Mouse (Mus musculus) Patski (cell line): ENCODE measurements around the gene Edaradd. TPM values are rescaled to one million over a fixed set of nuclear protein-coding genes. Genes with fewer than 3 reads are reported as not detected.

Source experiments
- ATAC-seq: fragments of 100-300 bp; one replicate; pipeline ENCODE4 v1.8.0; 2021
- CTCF ChIA-PET: fragments of 350-600 bp; sonication (Branson Sonifier 250); formaldehyde crosslinking; loops from one replicate; lab custom pipeline; 2022; ENCODE audit warnings: inconsistent platforms; lab: Charles Lee
- POLR2A ChIA-PET: fragments of 350-600 bp; sonication (Branson Sonifier 250); formaldehyde crosslinking; loops from one replicate; lab custom pipeline; 2022; ENCODE audit warnings: antibody characterized with exemption, inconsistent platforms; lab: Charles Lee
- DNase-seq: peaks from one replicate; pipeline ENCODE4 v3.0.0-alpha.2; 2011; ENCODE audit warnings: low read depth, low spot score
- H3K27me3 ChIP-seq: fragments of 371-371 bp; one replicate; pipeline ENCODE4 v1.5.1; 2021
- CTCF ChIP-seq: fragments of 100-300 bp; IDR thresholded peaks from one replicate; pipeline ENCODE4 v1.5.1; 2021
- in situ Hi-C: fragments of 300-500 bp; cut with MboI; formaldehyde crosslinking; loops from 3 replicates; pipeline ENCODE4 v1.11.1; 2018; ENCODE audit warnings: low pct_unique_long_range_greater_than_20kb, mixed read lengths
- polyA plus RNA-seq: library from polyadenylated mRNA; unstranded; gene quantifications from one replicate; pipeline ENCODE4 v1.2.3, GENCODE M21; 2021

Gene Edaradd
- not detected for polyA plus RNA-seq

DNA sequence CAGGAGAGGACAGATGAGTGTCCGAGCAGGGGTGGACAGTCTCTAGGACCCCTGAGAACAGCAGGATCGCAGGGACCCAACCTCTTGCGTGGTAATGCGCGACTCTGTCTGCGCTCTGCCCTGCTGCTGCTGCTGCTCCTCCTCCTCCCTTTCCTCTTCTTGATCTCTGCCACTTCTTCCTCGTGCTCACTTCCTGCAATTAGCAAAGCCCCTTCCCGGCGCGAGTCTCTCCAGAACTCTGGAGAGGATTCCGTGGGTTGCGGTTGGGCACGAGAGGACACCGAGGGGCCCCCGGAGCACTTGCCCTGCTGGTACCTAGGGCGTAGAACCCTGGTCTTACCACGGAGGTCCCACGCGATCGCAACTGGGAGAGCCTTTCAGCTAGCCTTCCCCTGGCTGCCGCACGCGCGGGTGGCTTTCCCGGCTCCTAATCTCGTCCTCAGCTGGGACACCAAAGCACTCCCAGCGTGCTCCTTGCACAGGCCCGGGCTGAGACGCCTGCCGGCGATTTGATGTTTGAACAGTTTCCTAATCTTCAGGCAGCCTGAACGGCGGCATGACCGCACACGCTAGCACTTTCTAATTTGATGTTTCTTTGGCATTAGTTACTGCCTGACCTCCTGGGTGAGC, at the start of gene Edaradd:
Edaradd (minus strand) TSS at position 484 of the 630 bp plus-strand sequence.
- no peak for DNase-seq
- in situ Hi-C loops, result no loop called here
- peaks cover 24% of the 10 kb centered on the region for H3K27me3 ChIP-seq
- ChIA-PET CTCF (interaction anchor here (1.2 kb wide), 1 partner anchor 8 kb away, joined by 3 read pairs; no protein-coding TSS in a partner anchor), POLR2A (no interaction called here)
- ATAC-seq, result no peak
- TF ChIP-seq CTCF, result no peak

DNA sequence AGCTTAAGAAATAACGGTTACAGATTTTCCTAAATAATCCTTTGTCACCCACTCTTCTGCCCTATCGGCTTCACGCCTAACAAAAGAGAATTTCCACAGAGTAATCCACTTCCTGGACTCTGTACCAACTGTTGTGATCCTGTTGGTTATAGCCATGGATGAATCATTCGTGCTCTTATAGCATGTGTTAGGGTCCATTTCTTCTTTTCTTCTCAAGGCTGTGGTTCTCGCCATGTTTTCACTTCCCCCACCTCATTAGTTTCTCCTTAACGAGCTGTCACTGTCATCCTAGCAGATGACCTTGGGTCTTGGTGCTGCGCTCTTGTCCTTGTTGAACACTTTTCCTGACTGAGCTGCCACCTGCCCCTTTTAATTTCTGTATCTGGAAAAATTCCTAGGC, 49.5 kb upstream of the Edaradd start:
- peaks cover 6% of the 10 kb centered on the region for H3K27me3 ChIP-seq
- ChIA-PET CTCF (interaction anchor here (0.8 to 1.2 kb wide), 2 partner anchors 15 to 94 kb away, joined by 3 read pairs; no protein-coding TSS in a partner anchor), POLR2A (no interaction called here)
- ATAC-seq, result no peak
- no peak for TF ChIP-seq CTCF
- DNase-seq, result no peak
- in situ Hi-C loops, result no loop called here

DNA sequence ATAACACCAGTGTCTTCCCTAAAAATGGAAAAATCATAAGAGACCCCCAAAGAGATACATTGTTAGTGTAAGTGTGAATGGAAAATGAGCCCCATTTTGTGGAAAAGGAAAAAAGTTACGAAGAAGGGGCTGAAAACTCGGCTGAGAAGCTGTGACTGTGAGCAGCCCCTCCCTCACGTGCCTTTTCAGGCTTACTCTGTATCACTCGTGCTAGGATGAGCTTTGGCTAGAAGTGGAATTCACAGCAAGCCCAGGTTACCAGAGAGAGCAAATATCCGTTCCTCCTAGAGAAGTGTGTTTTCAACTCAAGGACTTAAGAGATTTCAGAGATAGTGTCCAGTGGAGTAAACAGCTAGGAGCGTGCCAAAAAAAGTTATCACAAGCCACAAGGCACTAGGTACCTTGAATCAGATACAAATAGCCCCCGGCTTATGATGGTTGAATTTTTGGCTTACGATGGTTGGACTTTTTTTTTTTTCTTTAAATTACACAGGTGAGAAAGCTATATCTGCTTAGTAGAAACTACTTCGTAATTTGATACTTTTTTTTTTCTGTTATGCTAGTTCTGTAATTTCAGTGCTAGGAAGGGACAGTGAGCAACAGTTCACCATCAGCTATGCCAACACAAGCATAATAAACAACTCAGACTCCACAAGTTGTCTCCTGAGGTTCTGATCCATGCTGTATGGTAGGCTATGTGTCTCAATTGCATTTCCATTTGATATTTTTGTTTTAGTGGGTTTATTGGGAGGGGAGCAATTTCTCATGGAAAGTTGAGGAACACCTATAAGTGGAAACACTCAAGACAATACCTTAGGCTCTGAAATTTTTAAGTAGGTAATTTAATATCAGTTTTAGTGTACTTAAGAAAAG, 48.6 kb upstream of the Edaradd start:
- H3K27me3 ChIP-seq, result peaks cover 6% of the 10 kb centered on the region
- ChIA-PET POLR2A (no interaction called here), CTCF (interaction anchor here (0.8 kb wide), 1 partner anchor 16 kb away, joined by 3 read pairs; no protein-coding TSS in a partner anchor)
- in situ Hi-C loops, result no loop called here
- DNase-seq (no peak), ATAC-seq (no peak)
- no peak for TF ChIP-seq CTCF

DNA sequence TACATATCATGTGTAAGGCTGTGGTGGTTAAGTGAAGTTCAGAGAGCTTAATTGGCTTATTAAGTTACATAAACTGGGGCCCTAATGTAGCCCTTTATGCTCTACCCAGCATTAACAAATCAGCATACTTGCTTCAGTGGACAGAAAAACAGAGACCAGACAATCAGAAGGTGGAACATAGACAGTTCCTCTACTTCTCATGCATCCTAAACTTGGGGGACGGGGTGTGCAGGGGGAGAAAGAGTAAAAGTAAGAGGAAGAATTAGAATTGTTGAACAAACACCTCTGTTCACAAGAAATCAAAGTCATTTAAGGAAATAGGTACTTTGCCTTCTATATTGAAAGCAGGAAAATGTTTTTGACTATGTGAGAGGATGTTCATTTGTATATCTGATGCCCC, 47.7 kb upstream of the Edaradd start:
- in situ Hi-C loops, result no loop called here
- no peak for DNase-seq

DNA sequence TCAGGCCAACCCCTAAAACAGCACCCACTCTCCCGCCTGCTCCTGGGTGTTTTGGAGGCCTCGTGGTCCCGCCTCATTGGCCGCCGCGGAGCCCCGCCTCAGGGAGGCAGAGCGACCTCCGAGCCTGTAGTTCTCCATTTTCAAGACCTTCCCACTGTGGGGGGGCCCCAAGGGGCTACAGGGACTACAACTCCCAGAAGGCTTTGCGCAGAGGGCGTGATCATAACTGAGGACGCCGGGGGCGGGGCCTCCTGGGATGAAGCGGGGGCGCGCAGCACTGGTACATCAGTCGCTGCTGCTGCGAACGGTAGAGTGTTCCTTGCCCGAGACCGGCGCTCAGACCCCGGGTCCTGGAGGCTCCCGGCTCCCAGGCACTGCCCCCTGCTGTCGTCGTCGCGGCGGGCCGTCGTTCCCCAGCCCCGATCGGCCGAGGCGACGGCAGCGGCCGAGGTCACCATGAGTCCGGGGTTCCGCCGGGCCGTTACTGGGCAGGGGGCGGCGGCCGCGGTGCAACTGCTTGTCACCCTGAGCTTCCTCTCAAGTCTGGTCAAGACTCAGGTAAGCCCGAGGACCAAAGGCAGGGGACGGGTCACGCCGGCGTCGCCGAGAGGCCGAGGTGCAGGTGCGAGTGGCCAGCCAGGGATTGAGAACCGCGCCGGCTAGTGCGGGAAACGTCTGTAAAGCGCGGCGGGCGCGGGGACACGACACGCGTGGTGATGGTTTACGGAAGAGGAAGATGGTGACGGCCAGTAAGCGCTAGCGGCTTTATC, 45.6 kb upstream of the Edaradd start, which contains the start of gene Ero1lb:
Ero1lb (plus strand) TSS at position 254 of the 770 bp plus-strand sequence.
- in situ Hi-C loops, result no loop called here
- ATAC-seq, result peak; percentile 99
- H3K27me3 ChIP-seq, result peaks cover 6% of the 10 kb centered on the region
- peak; percentile 71 for DNase-seq
- TF ChIP-seq CTCF, result peak; percentile 33
- ChIA-PET CTCF (interaction anchor here (1.2 to 2.5 kb wide), 2 partner anchors 15 to 24 kb away, joined by 3 to 6 read pairs; no protein-coding TSS in a partner anchor), POLR2A (no interaction called here)

More for the DNA sequence above, 47.7 kb upstream of the Edaradd start:
- CTCF ChIA-PET, result interaction anchor here (1.0 kb wide), 1 partner anchor 94 kb away, joined by 3 read pairs; no protein-coding TSS in a partner anchor
- H3K27me3 ChIP-seq, result peaks cover 6% of the 10 kb centered on the region
- TF ChIP-seq CTCF, result no peak
- ATAC-seq, result no peak
- POLR2A ChIA-PET, result no interaction called here

DNA sequence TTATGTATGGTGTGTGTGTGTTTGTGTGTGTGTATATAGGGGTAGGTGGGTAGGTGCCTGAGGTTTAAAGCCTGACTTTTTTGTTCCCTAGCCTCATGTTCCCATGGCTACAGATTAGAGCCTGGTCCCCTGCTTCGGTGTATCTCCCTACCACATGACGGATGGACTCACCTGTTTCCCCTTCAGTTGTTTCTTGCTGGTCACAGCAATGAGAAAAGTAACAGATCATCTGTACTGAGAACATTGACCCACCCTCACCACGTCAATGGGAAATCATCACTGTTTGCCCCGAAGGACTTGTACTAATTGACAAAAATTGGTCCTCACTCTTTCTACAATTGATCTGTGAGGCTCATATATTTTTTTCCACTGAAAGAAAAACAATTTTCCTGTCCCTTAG, 42.0 kb upstream of the Edaradd start:
- no peak for TF ChIP-seq CTCF
- ChIA-PET POLR2A (no interaction called here), CTCF (no interaction called here)
- H3K27me3 ChIP-seq, result peaks cover 9% of the 10 kb centered on the region
- DNase-seq, result no peak
- in situ Hi-C loops, result no loop called here
- no peak for ATAC-seq

DNA sequence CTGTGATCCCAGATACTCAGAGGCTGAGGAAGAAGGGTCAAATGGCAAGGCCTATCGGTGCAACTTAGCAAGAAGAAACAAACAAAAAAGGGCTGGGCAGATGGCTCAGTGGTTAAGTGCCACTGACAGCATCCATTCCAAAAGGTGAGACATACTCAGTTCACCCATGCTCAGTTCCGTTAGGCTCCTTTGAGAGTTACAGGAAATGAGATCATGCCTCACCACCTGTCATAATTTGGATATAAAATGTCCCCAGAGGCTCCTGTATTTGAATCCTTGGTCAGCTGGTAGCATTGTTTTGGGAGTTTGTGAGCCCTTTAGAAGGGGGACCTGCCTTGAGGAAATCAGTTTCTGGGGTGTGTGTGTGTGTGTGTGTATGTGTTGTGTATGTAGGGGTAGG, 41.5 kb upstream of the Edaradd start:
- in situ Hi-C loops, result no loop called here
- H3K27me3 ChIP-seq, result peaks cover 11% of the 10 kb centered on the region
- no peak for DNase-seq
- no peak for ATAC-seq
- no peak for TF ChIP-seq CTCF
- ChIA-PET POLR2A (no interaction called here), CTCF (no interaction called here)

DNA sequence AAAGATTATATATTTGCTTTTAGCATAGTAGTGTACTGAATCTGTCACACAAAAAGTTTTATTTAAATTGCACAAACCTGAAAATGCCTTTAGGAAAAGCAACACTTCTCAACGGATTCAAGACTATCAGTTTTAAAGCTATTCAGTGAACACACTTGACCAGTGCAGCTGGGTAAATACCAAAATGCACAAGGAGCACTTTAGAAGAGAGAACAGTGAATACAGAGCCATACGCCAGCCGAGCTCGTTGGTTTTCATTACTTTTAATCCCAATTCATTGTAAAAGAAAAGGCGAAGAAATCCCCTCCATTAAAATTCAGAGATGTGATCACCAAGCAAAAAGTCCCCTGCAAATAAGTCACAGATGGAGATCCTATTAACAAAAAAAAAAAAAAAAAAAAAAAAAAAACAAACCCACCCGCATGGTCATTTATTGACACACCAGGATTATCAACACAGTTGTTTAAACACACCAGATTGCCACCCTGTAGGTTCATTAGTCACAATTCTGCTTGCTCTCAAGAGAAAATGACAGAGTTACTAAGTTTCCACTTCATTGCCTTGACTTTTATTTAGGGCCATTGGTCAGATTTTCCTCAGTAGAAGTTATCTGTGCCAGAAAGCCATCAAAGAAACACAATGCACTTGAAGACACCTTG, 39.4 kb upstream of the Edaradd start:
- TF ChIP-seq CTCF, result no peak
- H3K27me3 ChIP-seq, result peaks cover 27% of the 10 kb centered on the region
- DNase-seq (no peak), ATAC-seq (no peak)
- ChIA-PET CTCF (interaction anchor here (1.4 kb wide), 1 partner anchor 29 kb away, joined by 4 read pairs; no protein-coding TSS in a partner anchor), POLR2A (no interaction called here)
- in situ Hi-C loops, result no loop called here

DNA sequence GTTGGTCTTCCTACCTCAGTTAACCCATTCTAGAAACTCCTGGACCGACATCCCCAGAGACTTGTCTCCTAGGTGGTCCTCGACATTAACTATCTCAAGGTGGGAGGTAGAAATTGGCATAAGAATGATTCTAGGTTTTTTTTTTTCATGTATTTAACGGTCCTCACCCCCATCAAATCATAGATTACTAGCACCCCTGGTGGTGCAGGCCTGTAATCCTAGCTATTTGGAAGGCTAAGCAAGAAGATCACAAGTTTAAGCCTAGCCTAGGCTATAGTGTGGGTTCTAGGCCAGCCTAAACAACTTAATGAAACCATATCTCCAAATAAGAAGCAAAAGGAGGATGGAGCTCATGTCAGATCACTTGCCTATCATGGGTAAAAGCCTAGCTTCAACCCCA, 38.8 kb upstream of the Edaradd start:
- TF ChIP-seq CTCF, result no peak
- no peak for DNase-seq
- ChIA-PET POLR2A (no interaction called here), CTCF (interaction anchor here (1.4 kb wide), 1 partner anchor 30 kb away, joined by 4 read pairs; no protein-coding TSS in a partner anchor)
- in situ Hi-C loops, result no loop called here
- H3K27me3 ChIP-seq, result peaks cover 31% of the 10 kb centered on the region
- ATAC-seq, result no peak
